Mouse (Mus musculus): ENCODE measurements at regions not wholly inside any gene's neighbourhood (a gene's known extent, or its start where the extent isn't known, plus 50 kb on each side); places are given as distances from the start of the nearest gene placed in this dataset.

GRCm38 (mm10) chr7:92502292-92502905 lies 58.5 kb upstream of the Ccdc90b start:
- ATAC-seq, result no peak
- ChIA-PET CTCF (interaction anchor here (0.6 to 1.4 kb wide), 2 partner anchors 10 to 1359 kb away, joined by 3 read pairs; no protein-coding TSS in a partner anchor), POLR2A (interaction anchor here (0.6 kb wide), 2 partner anchors 12 to 24 kb away, joined by 3 to 6 read pairs; no protein-coding TSS in a partner anchor)
- no peak for TF ChIP-seq CTCF (IDR thresholded peaks at IDR 0.05)
- in situ Hi-C loops (cut with MboI; ENCODE audit: low pct_unique_long_range_greater_than_20kb), result no loop called here
- no peak for DNase-seq (ENCODE audit: low read depth, low spot score)
- no peaks in the 10 kb centered on the region for H3K27me3 ChIP-seq

GRCm38 (mm10) chr7:92506378-92506777 lies 54.6 kb upstream of the Ccdc90b start:
- ChIA-PET POLR2A (no interaction called here), CTCF (no interaction called here)
- ATAC-seq (no peak), DNase-seq (ENCODE audit: low read depth, low spot score) (no peak)
- in situ Hi-C loops (cut with MboI; ENCODE audit: low pct_unique_long_range_greater_than_20kb), result no loop called here
- H3K27me3 ChIP-seq, result no peaks in the 10 kb centered on the region
- no peak for TF ChIP-seq CTCF (IDR thresholded peaks at IDR 0.05)

- no peak for ATAC-seq
- POLR2A ChIA-PET, result no interaction called here
- in situ Hi-C loops (cut with MboI; ENCODE audit: low pct_unique_long_range_greater_than_20kb), result no loop called here
- TF ChIP-seq CTCF (IDR thresholded peaks at IDR 0.05), result no peak
- H3K27me3 ChIP-seq, result no peaks in the 10 kb centered on the region
- DNase-seq (ENCODE audit: low read depth, low spot score), result no peak
- CTCF ChIA-PET, result no interaction called here
Observed at GRCm38 (mm10) chr7:92509090-92509489, 51.9 kb upstream of the Ccdc90b start.

Data from Patski (cell line).